Mouse (Mus musculus) bone marrow macrophage, adult 2 months (primary cell): ENCODE results near the gene Bcor. TPM values are rescaled to one million over a fixed set of nuclear protein-coding genes. Genes with fewer than 3 reads are reported as not detected.

Source experiments
- H3K27ac ChIP-seq: 2 replicates; pipeline ENCODE4 v1.5.1; 2012; ENCODE audit warnings: low read depth, low read length; ENCODE audit not compliant: insufficient read depth
- H3K4me1 ChIP-seq: 2 replicates; pipeline ENCODE4 v1.6.1; 2012; ENCODE audit warnings: low read length; ENCODE audit not compliant: control insufficient read depth, insufficient read depth
- H3K4me3 ChIP-seq: 2 replicates; pipeline ENCODE4 v1.5.1; 2012; ENCODE audit warnings: mild to moderate bottlenecking, low read length, moderate library complexity; ENCODE audit not compliant: insufficient read depth
- CTCF ChIP-seq: IDR thresholded peaks from 2 replicates; pipeline ENCODE4 v1.5.1; 2012; ENCODE audit warnings: low read depth, mild to moderate bottlenecking, low read length, moderate library complexity
- POLR2A ChIP-seq: IDR thresholded peaks from 2 replicates; pipeline ENCODE4 v1.6.1; 2012; ENCODE audit warnings: mild to moderate bottlenecking, low read depth, low read length, borderline replicate concordance
- polyA plus RNA-seq: library from polyadenylated mRNA; stranded (reverse); fragments of >200 nt; gene quantifications from 2 replicates; pipeline ENCODE4 v1.2.4, GENCODE M21; 2012; ENCODE audit not compliant: missing spikeins, insufficient read depth, insufficient read length

The Bcor gene
- polyA plus RNA-seq, 1 experiment = 11.4 TPM

GRCm38 (mm10) chrX:12006031-12006881 is 153.9 kb downstream of the Bcor start:
- Histone ChIP-seq H3K4me3 (peak overlapping the region; percentile 72), H3K27ac (peak overlapping the region; percentile 84), H3K4me1 (peaks cover 21% of the 10 kb centered on the region)
- no peak for TF ChIP-seq CTCF
- TF ChIP-seq POLR2A = no peak

- TF ChIP-seq POLR2A = no peak
- no peak for TF ChIP-seq CTCF
- Histone ChIP-seq H3K27ac (peak overlapping the region; percentile 84), H3K4me1 (peaks cover 21% of the 10 kb centered on the region), H3K4me3 (peak overlapping the region; percentile 72)
Measured at GRCm38 (mm10) chrX:12005181-12006030, 154.7 kb downstream of the Bcor start.

- H3K4me1 ChIP-seq = peaks cover 18% of the 10 kb centered on the region
- H3K27ac ChIP-seq = no peak overlapping the region
- TF ChIP-seq POLR2A = no peak
- no peak for TF ChIP-seq CTCF
- no peak overlapping the region for H3K4me3 ChIP-seq
Measured at GRCm38 (mm10) chrX:12004416-12004815, 155.7 kb downstream of the Bcor start.

GRCm38 (mm10) chrX:12003947-12004346 is 156.2 kb downstream of the Bcor start:
- H3K4me3 ChIP-seq = no peak overlapping the region
- no peak overlapping the region for H3K27ac ChIP-seq
- TF ChIP-seq CTCF (no peak), POLR2A (no peak)
- H3K4me1 ChIP-seq = peaks cover 14% of the 10 kb centered on the region

GRCm38 (mm10) chrX:12003539-12003938 is 156.6 kb downstream of the Bcor start:
- TF ChIP-seq CTCF (no peak), POLR2A (no peak)
- H3K4me3 ChIP-seq = no peak overlapping the region
- no peak overlapping the region for H3K27ac ChIP-seq
- H3K4me1 ChIP-seq = peaks cover 13% of the 10 kb centered on the region

GRCm38 (mm10) chrX:12003106-12003505 is 157.0 kb downstream of the Bcor start:
- Histone ChIP-seq H3K4me1 (peaks cover 13% of the 10 kb centered on the region), H3K27ac (0 out of 2 replicates have a peak overlapping the region, but pooled peaks have one; percentile 16), H3K4me3 (no peak overlapping the region)
- TF ChIP-seq CTCF (no peak), POLR2A (no peak)

- Histone ChIP-seq H3K27ac (no peak overlapping the region), H3K4me3 (no peak overlapping the region), H3K4me1 (peaks cover 12% of the 10 kb centered on the region)
- TF ChIP-seq CTCF = no peak
- no peak for TF ChIP-seq POLR2A
Measured at GRCm38 (mm10) chrX:12002596-12002995, 157.6 kb downstream of the Bcor start.

GRCm38 (mm10) chrX:12001969-12002368 is 158.2 kb downstream of the Bcor start:
- TF ChIP-seq CTCF = no peak
- no peak for TF ChIP-seq POLR2A
- Histone ChIP-seq H3K4me3 (no peak overlapping the region), H3K27ac (no peak overlapping the region), H3K4me1 (peaks cover 10% of the 10 kb centered on the region)

- no peak overlapping the region for H3K27ac ChIP-seq
- no peak for TF ChIP-seq POLR2A
- no peak for TF ChIP-seq CTCF
- H3K4me3 ChIP-seq = no peak overlapping the region
- H3K4me1 ChIP-seq = peaks cover 10% of the 10 kb centered on the region
Measured at GRCm38 (mm10) chrX:12001336-12001735, 158.8 kb downstream of the Bcor start.

- TF ChIP-seq CTCF = no peak
- no peak for TF ChIP-seq POLR2A
- Histone ChIP-seq H3K4me3 (no peak overlapping the region), H3K27ac (no peak overlapping the region), H3K4me1 (peaks cover 10% of the 10 kb centered on the region)
Measured at GRCm38 (mm10) chrX:12000620-12001019, 159.5 kb downstream of the Bcor start.

- Histone ChIP-seq H3K4me3 (no peak overlapping the region), H3K27ac (no peak overlapping the region), H3K4me1 (peaks cover 10% of the 10 kb centered on the region)
- TF ChIP-seq CTCF (no peak), POLR2A (no peak)
Measured at GRCm38 (mm10) chrX:11999951-12000350, 160.2 kb downstream of the Bcor start.
